Mouse (Mus musculus) lung, adult 2 months (tissue): ENCODE data around the gene Rab25.

Experiments
- CTCF ChIP-seq: fragments of 200-500 bp; IDR thresholded peaks from 2 replicates; pipeline ENCODE4 v1.5.1; 2011; ENCODE audit warnings: mild to moderate bottlenecking, low read length, control low read depth; ENCODE audit not compliant: insufficient read depth
- POLR2A ChIP-seq: fragments of 200-500 bp; IDR thresholded peaks from 2 replicates; pipeline ENCODE4 v1.6.1; 2011; ENCODE audit warnings: low read depth, mild to moderate bottlenecking, control low read depth, low read length, borderline replicate concordance; ENCODE audit errors: extremely low read depth

GRCm38 (mm10) chr3:88563966-88564365 lies 15.9 kb upstream of the Rab25 start:
- no peak for TF ChIP-seq CTCF
- TF ChIP-seq POLR2A, result no peak
